Mouse (Mus musculus): ENCODE results near the gene Lax1.

GRCm38 (mm10) chr1:133694876-133695275 lies 5.0 kb upstream of the Lax1 start:
- TF ChIP-seq CTCF (IDR thresholded peaks at IDR 0.05; ENCODE audit: borderline replicate concordance, extremely low read depth, insufficient read depth, insufficient read length) (no peak), POLR2A (IDR thresholded peaks at IDR 0.05; ENCODE audit: borderline replicate concordance, extremely low read depth, insufficient read depth, insufficient read length, poor library complexity, severe bottlenecking) (no peak)

Measured in brain, embryonic 14.5 days (tissue).